Mouse (Mus musculus): ENCODE measurements at regions not wholly inside any gene's neighbourhood (a gene's known extent, or its start where the extent isn't known, plus 50 kb on each side); places are given as distances from the start of the nearest gene placed in this dataset.

DNA sequence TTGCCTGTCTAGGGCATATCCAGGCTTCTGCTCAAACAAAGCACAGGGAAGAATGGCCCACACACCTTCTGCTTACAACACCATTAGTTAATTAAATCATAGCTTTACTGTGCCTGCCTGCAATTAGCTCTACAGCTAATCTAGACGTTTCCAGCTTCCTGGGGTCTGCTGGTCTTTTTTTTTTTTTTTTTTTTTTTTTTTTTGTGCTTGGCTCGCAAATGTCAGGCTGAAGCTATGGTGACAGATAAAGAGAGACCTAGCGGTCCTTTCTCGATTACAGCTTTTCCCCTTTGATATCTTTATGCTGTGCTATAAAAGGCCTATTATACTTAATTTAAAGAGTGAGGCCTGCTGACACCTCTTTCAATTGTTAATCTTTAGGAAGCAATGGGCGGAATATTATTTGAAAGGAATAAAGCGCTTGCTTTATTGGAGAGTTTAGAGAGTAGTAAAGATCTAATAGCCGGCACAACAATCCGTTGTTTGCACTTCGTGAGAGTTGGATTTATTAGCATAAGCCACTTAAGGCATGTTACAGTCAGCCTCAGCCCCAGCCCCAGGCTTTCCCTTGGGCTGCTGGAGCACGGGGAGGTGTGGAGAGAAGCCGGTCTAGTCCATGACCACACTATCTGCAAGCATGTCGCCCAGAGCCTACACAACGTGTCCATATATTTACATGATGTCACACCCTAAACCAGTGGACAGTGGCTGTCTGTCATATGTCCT, 93.2 kb upstream of the Gpr12 start:
- H3K79me3 ChIP-seq (ENCODE audit: low read depth) = no peaks in the 10 kb centered on the region
- no peak overlapping the region for H3ac ChIP-seq (ENCODE audit: control insufficient read depth, insufficient read length, low read depth)
- no peaks in the 10 kb centered on the region for H3K36me3 ChIP-seq (ENCODE audit: control insufficient read depth, insufficient read depth)
- H3K27me3 ChIP-seq (ENCODE audit: control insufficient read depth, insufficient read depth, insufficient read length) = no peaks in the 10 kb centered on the region
- H3K4me3 ChIP-seq (ENCODE audit: insufficient read depth, poor library complexity, severe bottlenecking) = no peak overlapping the region
- TF ChIP-seq FOSL1 (IDR thresholded peaks at IDR 0.05; ENCODE audit: insufficient read depth, low read length, poor library complexity, severe bottlenecking) = no peak
- no peak for TF ChIP-seq MAX (IDR thresholded peaks at IDR 0.05)
- no peak for TF ChIP-seq CEBPB (IDR thresholded peaks at IDR 0.05; ENCODE audit: low read depth)
- no peaks in the 10 kb centered on the region for H3K79me2 ChIP-seq (ENCODE audit: control insufficient read depth, insufficient read depth)

DNA sequence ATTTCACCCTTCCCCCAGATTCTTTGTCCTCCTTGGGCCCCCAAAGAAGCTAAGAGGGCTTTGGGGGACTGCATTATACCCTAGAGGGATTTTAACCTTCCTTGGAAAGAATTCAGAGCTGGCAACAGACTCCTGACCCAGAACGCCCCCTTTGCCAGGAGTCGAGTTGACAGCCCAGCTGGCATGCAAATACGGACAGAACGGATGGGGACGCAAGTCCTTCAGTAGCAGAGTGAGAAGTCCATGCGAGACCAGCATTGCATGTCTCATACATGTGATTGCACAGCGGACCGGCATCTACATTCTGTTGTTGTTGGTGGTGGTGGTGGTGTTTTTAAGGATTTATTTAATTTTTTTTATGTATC, 92.1 kb upstream of the Gpr12 start:
- Histone ChIP-seq H3K79me3 (ENCODE audit: low read depth) (no peaks in the 10 kb centered on the region), H3K4me3 (ENCODE audit: insufficient read depth, poor library complexity, severe bottlenecking) (no peak overlapping the region), H3ac (ENCODE audit: control insufficient read depth, insufficient read length, low read depth) (no peak overlapping the region), H3K36me3 (ENCODE audit: control insufficient read depth, insufficient read depth) (no peaks in the 10 kb centered on the region), H3K79me2 (ENCODE audit: control insufficient read depth, insufficient read depth) (no peaks in the 10 kb centered on the region), H3K27me3 (ENCODE audit: control insufficient read depth, insufficient read depth, insufficient read length) (no peaks in the 10 kb centered on the region)
- no peak for TF ChIP-seq MYOD1 (IDR thresholded peaks at IDR 0.05; ENCODE audit: control insufficient read depth, insufficient read length, low read depth)
- TF ChIP-seq CEBPB (IDR thresholded peaks at IDR 0.05; ENCODE audit: low read depth) = no peak
- TF ChIP-seq CTCF (IDR thresholded peaks at IDR 0.05; ENCODE audit: control insufficient read depth, insufficient read depth, insufficient read length) = no peak
- no peak for TF ChIP-seq MYOG (IDR thresholded peaks at IDR 0.05; ENCODE audit: control insufficient read depth, extremely low read depth, insufficient read length)
- no peak for TF ChIP-seq USF1 (IDR thresholded peaks at IDR 0.05; ENCODE audit: low read depth)
- TF ChIP-seq MAX (IDR thresholded peaks at IDR 0.05) = no peak
- no peak for TF ChIP-seq FOSL1 (IDR thresholded peaks at IDR 0.05; ENCODE audit: insufficient read depth, low read length, poor library complexity, severe bottlenecking)

GRCm38 (mm10) chr5:146676470-146677150, 91.6 kb upstream of the Gpr12 start:
- Histone ChIP-seq H3K79me3 (ENCODE audit: low read depth) (no peaks in the 10 kb centered on the region), H3K36me3 (ENCODE audit: control insufficient read depth, insufficient read depth) (no peaks in the 10 kb centered on the region), H3ac (ENCODE audit: control insufficient read depth, insufficient read length, low read depth) (no peak overlapping the region), H3K79me2 (ENCODE audit: control insufficient read depth, insufficient read depth) (no peaks in the 10 kb centered on the region), H3K27me3 (ENCODE audit: control insufficient read depth, insufficient read depth, insufficient read length) (no peaks in the 10 kb centered on the region), H3K4me3 (ENCODE audit: insufficient read depth, poor library complexity, severe bottlenecking) (no peak overlapping the region)
- TF ChIP-seq CTCF (IDR thresholded peaks at IDR 0.05; ENCODE audit: control insufficient read depth, insufficient read depth, insufficient read length) = no peak
- TF ChIP-seq CEBPB (IDR thresholded peaks at IDR 0.05; ENCODE audit: low read depth) = peak; percentile 94
- no peak for TF ChIP-seq MYOG (IDR thresholded peaks at IDR 0.05; ENCODE audit: control insufficient read depth, extremely low read depth, insufficient read length)
- no peak for TF ChIP-seq USF1 (IDR thresholded peaks at IDR 0.05; ENCODE audit: low read depth)
- peak; percentile 18 for TF ChIP-seq MYOD1 (IDR thresholded peaks at IDR 0.05; ENCODE audit: control insufficient read depth, insufficient read length, low read depth)
- TF ChIP-seq MAX (IDR thresholded peaks at IDR 0.05) = no peak
- no peak for TF ChIP-seq FOSL1 (IDR thresholded peaks at IDR 0.05; ENCODE audit: insufficient read depth, low read length, poor library complexity, severe bottlenecking)

DNA sequence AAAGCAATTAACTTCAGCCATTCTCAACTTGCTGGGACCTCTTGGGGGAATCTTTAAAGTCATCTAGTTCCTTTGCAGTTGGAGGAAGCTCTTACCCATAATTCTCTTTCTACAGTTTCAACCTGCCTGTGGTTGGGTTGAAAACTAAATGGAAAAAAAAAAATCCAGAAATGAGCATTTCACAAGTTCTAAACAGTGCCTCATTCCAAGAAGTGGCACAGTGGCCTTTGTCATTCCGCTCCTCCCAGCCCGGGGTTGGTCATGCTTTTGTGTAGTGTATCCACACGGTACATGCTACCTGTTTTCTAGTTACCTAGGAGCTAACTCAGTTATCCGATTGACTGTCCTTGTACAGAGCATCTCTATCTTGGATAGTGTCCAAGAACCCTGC, 90.8 kb upstream of the Gpr12 start:
- no peak for TF ChIP-seq MAX (IDR thresholded peaks at IDR 0.05)
- TF ChIP-seq MYOG (IDR thresholded peaks at IDR 0.05; ENCODE audit: control insufficient read depth, extremely low read depth, insufficient read length) = no peak
- no peak for TF ChIP-seq USF1 (IDR thresholded peaks at IDR 0.05; ENCODE audit: low read depth)
- TF ChIP-seq CEBPB (IDR thresholded peaks at IDR 0.05; ENCODE audit: low read depth) = no peak
- no peak for TF ChIP-seq CTCF (IDR thresholded peaks at IDR 0.05; ENCODE audit: control insufficient read depth, insufficient read depth, insufficient read length)
- no peak for TF ChIP-seq FOSL1 (IDR thresholded peaks at IDR 0.05; ENCODE audit: insufficient read depth, low read length, poor library complexity, severe bottlenecking)
- TF ChIP-seq MYOD1 (IDR thresholded peaks at IDR 0.05; ENCODE audit: control insufficient read depth, insufficient read length, low read depth) = no peak
- no peaks in the 10 kb centered on the region for H3K79me2 ChIP-seq (ENCODE audit: control insufficient read depth, insufficient read depth)
- H3K4me3 ChIP-seq (ENCODE audit: insufficient read depth, poor library complexity, severe bottlenecking) = no peak overlapping the region
- H3K36me3 ChIP-seq (ENCODE audit: control insufficient read depth, insufficient read depth) = no peaks in the 10 kb centered on the region
- H3K27me3 ChIP-seq (ENCODE audit: control insufficient read depth, insufficient read depth, insufficient read length) = no peaks in the 10 kb centered on the region
- no peak overlapping the region for H3ac ChIP-seq (ENCODE audit: control insufficient read depth, insufficient read length, low read depth)
- no peaks in the 10 kb centered on the region for H3K79me3 ChIP-seq (ENCODE audit: low read depth)

- no peaks in the 10 kb centered on the region for H3K27me3 ChIP-seq (ENCODE audit: control insufficient read depth, insufficient read depth, insufficient read length)
- no peaks in the 10 kb centered on the region for H3K36me3 ChIP-seq (ENCODE audit: control insufficient read depth, insufficient read depth)
- TF ChIP-seq MYOD1 (IDR thresholded peaks at IDR 0.05; ENCODE audit: control insufficient read depth, insufficient read length, low read depth) = no peak
- TF ChIP-seq MAX (IDR thresholded peaks at IDR 0.05) = no peak
- no peak for TF ChIP-seq USF1 (IDR thresholded peaks at IDR 0.05; ENCODE audit: low read depth)
- peak; percentile 66 for TF ChIP-seq CTCF (IDR thresholded peaks at IDR 0.05; ENCODE audit: control insufficient read depth, insufficient read depth, insufficient read length)
- no peak for TF ChIP-seq CEBPB (IDR thresholded peaks at IDR 0.05; ENCODE audit: low read depth)
- no peak overlapping the region for H3ac ChIP-seq (ENCODE audit: control insufficient read depth, insufficient read length, low read depth)
- H3K79me3 ChIP-seq (ENCODE audit: low read depth) = no peaks in the 10 kb centered on the region
- no peaks in the 10 kb centered on the region for H3K79me2 ChIP-seq (ENCODE audit: control insufficient read depth, insufficient read depth)
- H3K4me3 ChIP-seq (ENCODE audit: insufficient read depth, poor library complexity, severe bottlenecking) = no peak overlapping the region
Measured at GRCm38 (mm10) chr5:146675006-146675886, 90.2 kb upstream of the Gpr12 start.
